Mouse (Mus musculus) testis, adult 2 months (tissue): ENCODE data around the gene Sars. TPM values are rescaled to one million over a fixed set of nuclear protein-coding genes. Genes with fewer than 3 reads are reported as not detected.

ENCODE experiments used
- H3K27ac ChIP-seq: fragments of 200-500 bp; 2 replicates; pipeline ENCODE4 v1.5.1; 2012; ENCODE audit warnings: low read depth, low read length; ENCODE audit not compliant: control insufficient read depth, insufficient read depth
- H3K27me3 ChIP-seq: fragments of 200-500 bp; 2 replicates; pipeline ENCODE4 v1.6.1; 2012; ENCODE audit warnings: mild to moderate bottlenecking, low read length, moderate library complexity; ENCODE audit not compliant: control insufficient read depth, insufficient read depth
- H3K36me3 ChIP-seq: fragments of 200-500 bp; 2 replicates; pipeline ENCODE4 v1.6.1; 2012; ENCODE audit warnings: mild to moderate bottlenecking, low read length; ENCODE audit not compliant: control insufficient read depth, insufficient read depth
- H3K4me1 ChIP-seq: fragments of 200-500 bp; 2 replicates; pipeline ENCODE4 v1.6.1; 2012; ENCODE audit warnings: low read length; ENCODE audit not compliant: control insufficient read depth, insufficient read depth
- H3K4me3 ChIP-seq: fragments of 200-500 bp; 2 replicates; pipeline ENCODE4 v1.5.1; 2012; ENCODE audit warnings: low read depth, mild to moderate bottlenecking, low read length, moderate library complexity, mixed read lengths; ENCODE audit not compliant: control insufficient read depth
- CTCF ChIP-seq: fragments of 200-500 bp; IDR thresholded peaks from 2 replicates; pipeline ENCODE4 v1.5.1; 2012; ENCODE audit warnings: low read depth, mild to moderate bottlenecking, inconsistent platforms, low read length, moderate library complexity; ENCODE audit not compliant: control insufficient read depth, insufficient read depth, insufficient replicate concordance
- POLR2A ChIP-seq: fragments of 200-500 bp; IDR thresholded peaks from 2 replicates; pipeline ENCODE4 v1.6.1; 2012; ENCODE audit warnings: low read depth, mild to moderate bottlenecking, inconsistent platforms, low read length, moderate library complexity; ENCODE audit not compliant: control insufficient read depth
- polyA plus RNA-seq: library from polyadenylated mRNA; depleted of rRNA; stranded (reverse); fragments of >200 nt; gene quantifications from 2 replicates; pipeline ENCODE4 v1.2.3, GENCODE M21; 2012; rRNA removed

The Sars gene
- 13.0 and 14.4 TPM in 2 replicates for polyA plus RNA-seq

GRCm38 (mm10) chr3:108444698-108445365 lies at the start of gene Sars:
Gene Sars, minus strand, starts transcription at chr3:108445209.
- H3K36me3 ChIP-seq: no peaks in the 10 kb centered on the region
- H3K4me3 ChIP-seq: peak within 1 kb of the TSS; percentile 93
- H3K27ac ChIP-seq: peak within 1 kb of the TSS; percentile 90
- peak; percentile 69 for TF ChIP-seq POLR2A
- no peak for TF ChIP-seq CTCF
- peaks cover 8% of the 10 kb centered on the region for H3K4me1 ChIP-seq
- no peaks in the 10 kb centered on the region for H3K27me3 ChIP-seq

GRCm38 (mm10) chr3:108489968-108490367 lies 45.0 kb upstream of the Sars start:
- no peaks in the 10 kb centered on the region for H3K27me3 ChIP-seq
- H3K36me3 ChIP-seq: no peaks in the 10 kb centered on the region
- TF ChIP-seq CTCF (no peak), POLR2A (no peak)
- H3K4me1 ChIP-seq: no peaks in the 10 kb centered on the region; the same call in 1 of the 2 replicates
- H3K27ac ChIP-seq: no peak overlapping the region
- H3K4me3 ChIP-seq: no peak overlapping the region

DNA sequence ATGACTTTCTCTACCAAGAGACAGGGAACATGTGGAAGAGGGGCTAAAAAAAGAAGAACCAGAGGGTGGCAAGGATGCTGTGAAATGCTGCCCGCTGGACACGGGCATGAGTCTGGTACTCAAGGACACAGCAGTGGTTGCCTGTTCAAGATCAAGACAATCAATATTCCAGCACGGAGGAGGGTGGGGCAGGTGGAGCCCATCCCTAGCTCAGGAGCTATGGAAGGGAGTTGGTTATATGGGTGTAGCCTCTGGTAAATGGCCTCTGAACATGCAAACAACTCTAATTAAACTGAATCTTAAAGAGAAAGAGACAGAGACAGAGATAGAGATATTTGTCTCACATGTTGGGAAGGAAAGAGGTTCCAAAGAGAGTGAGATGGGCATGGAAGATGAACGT lies 39.7 kb upstream of the Sars start:
- no peaks in the 10 kb centered on the region for H3K36me3 ChIP-seq
- H3K27ac ChIP-seq: no peak overlapping the region
- no peaks in the 10 kb centered on the region for H3K27me3 ChIP-seq
- no peak overlapping the region for H3K4me3 ChIP-seq
- TF ChIP-seq CTCF: no peak
- no peak for TF ChIP-seq POLR2A
- no peaks in the 10 kb centered on the region; the same call in 1 of the 2 replicates for H3K4me1 ChIP-seq

DNA sequence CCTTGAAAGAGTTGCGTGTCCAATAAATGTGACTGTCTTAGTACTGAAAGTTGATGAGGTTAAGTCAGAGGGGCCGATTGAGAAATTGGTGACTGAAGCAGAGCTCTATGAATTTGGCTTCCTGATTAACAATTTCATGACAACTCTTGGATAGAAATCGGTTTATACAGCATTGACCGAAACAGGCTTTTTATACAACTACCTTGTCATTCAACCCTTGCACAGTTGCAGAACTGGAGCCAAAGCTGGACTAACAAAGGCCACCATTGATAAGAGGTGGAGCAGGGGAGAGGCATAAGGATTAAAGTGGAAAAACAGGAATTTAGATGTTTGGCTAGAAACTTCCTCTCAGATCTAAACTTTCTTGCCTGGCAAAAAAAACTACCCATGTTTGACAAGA lies 33.8 kb upstream of the Sars start:
- H3K4me3 ChIP-seq: no peak overlapping the region
- H3K27ac ChIP-seq: no peak overlapping the region
- TF ChIP-seq POLR2A (no peak), CTCF (no peak)
- no peaks in the 10 kb centered on the region for H3K27me3 ChIP-seq
- no peaks in the 10 kb centered on the region for H3K36me3 ChIP-seq
- no peaks in the 10 kb centered on the region for H3K4me1 ChIP-seq

DNA sequence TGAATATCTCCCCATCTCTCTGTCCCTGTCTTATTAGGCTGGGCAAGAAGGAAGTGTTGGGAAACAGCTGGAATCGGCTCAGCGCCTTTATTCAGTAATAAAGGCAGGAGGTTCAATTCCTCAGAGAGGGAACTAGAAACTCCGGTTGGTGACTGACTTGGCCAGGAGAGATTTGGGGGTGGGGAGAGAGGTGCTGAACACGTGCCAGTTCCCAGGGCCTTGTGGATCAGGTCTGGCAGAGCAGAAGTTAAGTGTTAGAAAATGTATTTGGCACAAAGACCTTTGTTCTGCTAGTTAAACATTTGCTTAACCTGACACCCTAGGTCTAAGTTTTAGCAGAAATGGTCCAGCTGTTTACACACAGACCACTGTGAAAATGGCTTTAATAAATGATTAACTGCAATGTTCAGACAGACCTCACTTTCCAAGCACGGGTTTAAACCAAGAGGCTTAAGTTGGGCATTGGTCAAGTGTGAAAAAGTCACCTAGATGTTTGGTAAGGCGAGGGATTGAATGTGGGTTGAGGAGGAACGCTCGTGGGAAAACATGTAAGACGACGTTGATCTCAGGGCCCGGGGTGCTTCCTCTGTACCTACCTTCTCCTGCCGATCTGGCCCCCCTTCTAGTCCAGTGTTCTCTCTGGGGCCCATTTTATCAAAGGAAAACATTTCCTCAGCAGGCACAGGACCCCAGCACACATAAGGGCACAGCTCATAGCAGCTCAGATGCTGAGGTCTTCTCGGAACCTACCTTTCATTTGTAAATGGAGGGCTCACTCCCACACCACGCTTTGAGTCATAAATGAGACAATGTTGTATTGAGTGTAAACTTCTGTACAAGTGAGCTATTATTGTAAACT lies 32.0 kb upstream of the Sars start:
- Histone ChIP-seq H3K36me3 (no peaks in the 10 kb centered on the region), H3K4me1 (no peaks in the 10 kb centered on the region), H3K4me3 (no peak overlapping the region), H3K27ac (no peak overlapping the region), H3K27me3 (no peaks in the 10 kb centered on the region)
- no peak for TF ChIP-seq POLR2A
- TF ChIP-seq CTCF: no peak

DNA sequence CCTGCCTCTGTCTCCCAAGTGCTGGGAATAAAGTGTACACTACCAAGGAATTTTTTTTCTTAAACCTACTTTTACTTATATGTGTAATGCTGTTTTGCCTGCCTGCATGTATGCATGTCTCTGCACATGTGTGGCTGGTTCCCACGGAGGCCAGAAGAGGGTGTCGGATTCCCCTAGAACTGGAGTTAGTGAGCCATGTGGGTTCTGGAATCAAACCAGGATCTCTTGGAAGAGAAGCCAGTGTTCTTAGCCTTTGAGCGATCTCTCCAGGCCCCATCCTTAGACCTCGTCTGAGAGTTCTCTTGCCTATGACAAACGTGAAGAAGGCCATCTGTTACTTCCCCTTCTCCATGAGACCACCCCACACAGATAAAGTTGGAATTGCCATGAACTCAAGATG lies 30.5 kb upstream of the Sars start:
- no peak overlapping the region for H3K27ac ChIP-seq
- TF ChIP-seq CTCF (no peak), POLR2A (no peak)
- no peaks in the 10 kb centered on the region for H3K27me3 ChIP-seq
- H3K4me1 ChIP-seq: no peaks in the 10 kb centered on the region
- H3K36me3 ChIP-seq: no peaks in the 10 kb centered on the region
- no peak overlapping the region for H3K4me3 ChIP-seq

DNA sequence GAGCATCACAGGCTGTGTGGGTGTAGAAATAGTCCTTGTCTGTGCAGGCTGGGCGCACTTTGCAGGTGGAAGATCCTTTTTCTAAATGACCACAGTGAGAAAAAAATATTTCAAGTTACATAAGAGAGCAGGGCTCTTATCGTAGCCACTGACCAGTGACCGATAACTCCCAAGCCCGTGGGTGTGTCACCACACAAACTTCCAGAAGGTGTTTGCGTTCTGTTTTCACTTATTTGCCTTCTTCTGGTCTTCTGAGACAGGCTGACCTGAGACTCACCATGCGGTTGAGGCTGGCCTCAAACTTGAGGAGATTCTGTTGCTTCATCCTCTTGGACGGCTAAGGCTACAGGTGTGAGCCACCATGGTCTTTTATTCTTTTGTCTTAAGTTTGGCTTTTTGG lies 30.0 kb upstream of the Sars start:
- Histone ChIP-seq H3K4me3 (no peak overlapping the region), H3K27ac (no peak overlapping the region), H3K27me3 (no peaks in the 10 kb centered on the region), H3K36me3 (no peaks in the 10 kb centered on the region), H3K4me1 (no peaks in the 10 kb centered on the region)
- TF ChIP-seq CTCF (no peak), POLR2A (no peak)

DNA sequence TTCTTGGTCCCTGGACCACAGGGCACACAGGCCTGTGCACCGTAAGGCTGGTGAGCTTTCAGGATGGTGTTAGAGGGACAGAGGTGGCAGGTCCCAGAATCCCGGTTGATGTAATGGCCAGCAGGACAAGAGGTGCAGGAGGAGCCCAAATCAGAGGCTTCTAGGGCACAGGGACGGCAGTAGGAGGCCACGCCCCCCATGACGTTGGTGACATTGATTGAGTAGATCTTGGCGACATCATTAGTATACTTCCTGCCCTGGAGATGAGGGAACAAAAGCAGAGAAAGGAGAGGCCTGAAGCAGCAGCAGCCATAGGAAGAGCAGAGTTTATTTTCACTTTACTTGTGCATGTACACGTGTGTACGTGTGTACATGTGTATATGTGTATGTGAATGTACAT lies 22.8 kb upstream of the Sars start:
- H3K4me3 ChIP-seq: no peak overlapping the region
- no peak overlapping the region for H3K27ac ChIP-seq
- H3K36me3 ChIP-seq: no peaks in the 10 kb centered on the region; the same call in 1 of the 2 replicates
- H3K27me3 ChIP-seq: no peaks in the 10 kb centered on the region
- TF ChIP-seq CTCF (no peak), POLR2A (no peak)
- no peaks in the 10 kb centered on the region for H3K4me1 ChIP-seq
